Mouse (Mus musculus): ENCODE measurements at regions not wholly inside any gene's neighbourhood (a gene's known extent, or its start where the extent isn't known, plus 50 kb on each side); places are given as distances from the start of the nearest gene placed in this dataset.

- no peak for DNase-seq (ENCODE audit: low spot score)
These were observed 563.1 kb downstream of the Etv1 start for GRCm38 (mm10) chr12:39342327-39342726.

DNA sequence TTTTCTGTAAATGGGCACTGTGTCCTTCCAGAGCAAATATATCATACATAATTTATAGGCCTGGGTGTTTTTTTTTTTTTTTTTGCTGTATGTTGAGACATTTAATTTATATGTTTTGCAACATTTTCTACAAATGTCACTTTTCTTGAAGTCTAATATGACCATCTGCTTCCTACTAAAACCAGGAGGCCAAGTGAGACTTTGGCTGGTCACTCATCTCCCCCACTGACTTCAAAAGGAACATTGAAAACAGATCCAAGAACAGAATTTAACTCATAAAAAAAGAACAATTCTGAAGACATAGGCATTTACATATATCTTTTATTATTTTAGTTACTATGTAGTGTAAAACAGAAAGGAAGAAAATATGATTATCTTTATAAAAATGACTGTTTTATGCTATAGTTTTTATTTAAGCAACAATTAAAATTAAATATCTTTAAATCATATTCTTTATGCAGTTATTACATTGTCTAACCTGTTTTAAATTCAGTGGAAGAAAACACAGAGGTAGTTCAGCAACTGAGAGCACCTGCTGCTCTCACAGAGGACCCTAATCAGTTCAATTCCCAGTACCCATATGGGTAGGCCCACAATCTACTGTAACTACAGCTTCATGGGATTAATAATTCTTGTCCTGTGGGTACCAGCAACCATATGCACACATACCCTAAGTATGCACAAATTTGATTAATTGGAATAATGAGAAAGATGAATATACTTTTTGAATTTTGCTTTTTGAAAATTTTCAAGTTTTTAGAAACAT is 592.5 kb downstream of the Etv1 start:
- DNase-seq (ENCODE audit: low spot score) = no peak

DNA sequence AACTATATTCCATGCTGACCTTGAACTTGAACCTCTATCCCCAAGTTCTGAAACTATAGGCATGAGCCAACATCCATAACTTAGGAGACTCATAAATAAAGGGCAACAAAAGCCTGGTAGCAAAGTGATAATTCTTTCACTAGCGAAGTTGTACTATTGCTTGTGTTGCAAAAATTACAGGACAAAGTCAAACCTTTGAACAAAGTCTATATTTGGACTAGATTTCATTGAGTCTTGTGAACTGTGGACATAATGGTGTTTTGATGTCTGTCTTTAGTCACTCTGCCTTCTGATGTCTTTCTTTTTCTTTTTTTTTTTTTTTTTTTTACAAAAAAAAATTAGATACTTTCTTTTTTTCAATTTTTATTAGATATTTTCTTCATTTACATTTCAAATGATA is 594.5 kb downstream of the Etv1 start:
- no peak for DNase-seq (ENCODE audit: low spot score)
